Mouse (Mus musculus) WW6 (cell line): ENCODE measurements around the gene Gm10057.
"Not testable (repeated sequence)": the region's sequence is repeated elsewhere in the genome, so short reads cannot be mapped to it uniquely, and the experiment has no call there.

Experiments used
- DNase-seq: peaks from one replicate; pipeline ENCODE4 v3.0.0-alpha.2; 2013; ENCODE audit warnings: low read depth, low spot score

Gene Gm10057

DNA sequence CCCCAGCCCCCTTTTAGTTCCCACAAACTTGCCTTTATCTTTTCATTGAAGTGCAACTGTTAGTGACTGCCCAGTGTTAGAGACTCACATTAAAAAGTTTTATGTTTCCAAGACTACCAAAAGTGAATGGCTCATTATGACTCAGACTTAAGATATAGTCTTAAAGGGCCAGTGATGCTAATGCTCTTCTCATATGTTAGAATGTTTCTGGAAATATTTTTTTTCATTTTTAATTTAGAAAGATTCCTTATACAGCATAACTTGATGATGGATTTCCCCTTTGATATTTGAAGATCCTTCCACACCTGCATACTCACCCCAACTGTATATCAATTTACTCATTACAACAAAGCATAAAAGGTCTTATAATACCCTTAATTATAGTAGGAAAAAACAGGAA is at the start of gene Gm10057:
Gene Gm10057, minus strand, starts transcription at position 101 of the 400 bp plus-strand sequence.
- not testable (repeated sequence) for DNase-seq

DNA sequence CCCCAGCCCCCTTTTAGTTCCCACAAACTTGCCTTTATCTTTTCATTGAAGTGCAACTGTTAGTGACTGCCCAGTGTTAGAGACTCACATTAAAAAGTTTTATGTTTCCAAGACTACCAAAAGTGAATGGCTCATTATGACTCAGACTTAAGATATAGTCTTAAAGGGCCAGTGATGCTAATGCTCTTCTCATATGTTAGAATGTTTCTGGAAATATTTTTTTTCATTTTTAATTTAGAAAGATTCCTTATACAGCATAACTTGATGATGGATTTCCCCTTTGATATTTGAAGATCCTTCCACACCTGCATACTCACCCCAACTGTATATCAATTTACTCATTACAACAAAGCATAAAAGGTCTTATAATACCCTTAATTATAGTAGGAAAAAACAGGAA is 21.1 kb downstream of the Gm10057 start, which contains the start of gene 4921511M17Rik:
Gene 4921511M17Rik, minus strand, starts transcription at position 101 of the 400 bp plus-strand sequence.
- DNase-seq = not testable (repeated sequence)

DNA sequence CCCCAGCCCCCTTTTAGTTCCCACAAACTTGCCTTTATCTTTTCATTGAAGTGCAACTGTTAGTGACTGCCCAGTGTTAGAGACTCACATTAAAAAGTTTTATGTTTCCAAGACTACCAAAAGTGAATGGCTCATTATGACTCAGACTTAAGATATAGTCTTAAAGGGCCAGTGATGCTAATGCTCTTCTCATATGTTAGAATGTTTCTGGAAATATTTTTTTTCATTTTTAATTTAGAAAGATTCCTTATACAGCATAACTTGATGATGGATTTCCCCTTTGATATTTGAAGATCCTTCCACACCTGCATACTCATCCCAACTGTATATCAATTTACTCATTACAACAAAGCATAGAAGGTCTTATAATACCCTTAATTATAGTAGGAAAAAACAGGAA is 42.3 kb downstream of the Gm10057 start, which contains the start of gene Samt1:
Gene Samt1, minus strand, starts transcription at position 101 of the 400 bp plus-strand sequence.
- DNase-seq = not testable (repeated sequence)
